In the genomic region with DNA sequence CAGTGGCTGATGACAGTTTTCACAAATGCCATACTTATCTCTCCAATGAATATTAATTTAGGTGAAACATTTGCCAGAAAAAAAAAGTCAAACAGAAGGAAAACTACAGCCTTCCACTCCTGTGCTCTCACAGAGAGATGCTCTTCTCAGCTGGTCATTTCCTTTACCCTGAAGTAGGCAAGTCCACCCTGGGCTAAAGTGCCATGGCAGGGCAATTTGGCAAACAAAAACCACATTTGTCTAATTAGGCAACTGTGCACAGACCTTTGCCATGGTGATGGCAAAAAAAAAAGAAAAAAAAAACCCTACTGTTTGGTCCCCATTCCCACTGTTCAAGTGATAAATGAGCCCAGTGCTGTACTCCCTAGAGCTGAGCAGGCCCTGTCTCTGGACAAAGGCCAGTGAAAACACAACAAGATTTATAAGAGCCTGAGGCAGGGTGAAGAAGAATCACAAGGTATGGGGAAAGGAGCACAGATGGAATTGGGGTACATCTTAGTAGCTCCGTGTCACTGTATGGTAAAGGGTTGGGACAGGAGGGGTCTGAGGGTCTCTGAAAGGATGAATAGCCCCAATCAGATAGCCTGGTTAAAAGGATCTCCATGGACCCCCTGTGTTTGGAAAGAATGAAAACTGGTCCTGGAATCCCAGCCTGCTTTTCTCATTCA, we compare ENCODE assay signal across 16 mouse cellular contexts.
DNase-seq lines count a peak whose midpoint lies in the region; ATAC-seq and TF ChIP-seq lines count a peak whose summit lies in the region.
"Had no signal": no experiment of that assay in that cellular context is flagged by ENCODE, and none has a peak within 500 bp of the region (broad histone marks: within the 10 kb centered on the region; RNA-seq: fewer than 3 reads in every experiment).

No protein-coding gene starts in this region.

- DNase-seq in stomach, postnatal 0 days (ENCODE audit: low spot score) = no peak
- no peak for DNase-seq in embryonic facial prominence, embryonic 10.5 days (ENCODE audit: low spot score)
- no peak for DNase-seq in adrenal gland, postnatal 25 days
- no peak for DNase-seq in c-Kit-positive CD71-positive TER-119-positive erythroid progenitor cells, embryonic 14.5 days (ENCODE audit: low spot score)
- DNase-seq in lung, adult 18-20 months = no peak
- DNase-seq: cerebellum, adult 9-10 months; gastrocnemius, postnatal 14 days; right cerebral cortex, postnatal 14 days had no signal

- peak; percentile 38; the same call in 1 of the 2 replicates for ATAC-seq in stomach, embryonic 14.5 days (ENCODE audit: insufficient number of reproducible peaks, insufficient read depth, low FRiP score, low read depth)
- ATAC-seq in stomach, postnatal 0 days (ENCODE audit: low FRiP score, low TSS enrichment) = no peak
- ATAC-seq in intestine, embryonic 15.5 days = peak; percentile 51; the same call in 1 of the 2 replicates
- ATAC-seq: midbrain, embryonic 16.5 days had no signal

- no peak for TF ChIP-seq EP300 in stomach, postnatal 0 days (optimal IDR thresholded peaks at IDR 0.05)

- H3K9ac ChIP-seq in stomach, embryonic 14.5 days (replicated peaks; ENCODE audit: low read depth, low read length) = no peak overlapping the region
- H3K9ac ChIP-seq in stomach, postnatal 0 days (ENCODE audit: low read length) = no peak overlapping the region
- H3K9ac ChIP-seq in intestine, embryonic 15.5 days = no peak overlapping the region
- H3K9ac ChIP-seq: limb, embryonic 13.5 days had no signal

- no peak for TF ChIP-seq CTCF in stomach, postnatal 0 days (IDR thresholded peaks at IDR 0.05; ENCODE audit: low read depth)

- H3K27me3 ChIP-seq in stomach, embryonic 14.5 days (ENCODE audit: control insufficient read depth, insufficient read depth, low read length) = no peaks in the 10 kb centered on the region
- no peaks in the 10 kb centered on the region for H3K27me3 ChIP-seq in stomach, postnatal 0 days (ENCODE audit: control insufficient read depth, insufficient read depth, low read length)
- H3K27me3 ChIP-seq in embryonic facial prominence, embryonic 10.5 days (replicated peaks; ENCODE audit: low read depth, poor library complexity, severe bottlenecking) = no peaks in the 10 kb centered on the region
- H3K27me3 ChIP-seq in intestine, embryonic 15.5 days (replicated peaks) = no peaks in the 10 kb centered on the region
- H3K27me3 ChIP-seq: CH12.LX; limb, embryonic 13.5 days had no signal

- 26% methylated on average over 1 of the region's 1 CpGs for WGBS in stomach, embryonic 14.5 days
- WGBS in stomach, postnatal 0 days = 42% methylated on average over 1 of the region's 1 CpGs
- 40% methylated on average over 1 of the region's 1 CpGs for WGBS in embryonic facial prominence, embryonic 10.5 days
- 32% methylated on average over 1 of the region's 1 CpGs for WGBS in intestine, embryonic 15.5 days

- no peak overlapping the region for H3K4me2 ChIP-seq in stomach, embryonic 14.5 days (replicated peaks; ENCODE audit: low read depth, low read length)
- no peak overlapping the region for H3K4me2 ChIP-seq in stomach, postnatal 0 days (replicated peaks; ENCODE audit: low read depth)
- no peak overlapping the region for H3K4me2 ChIP-seq in intestine, embryonic 15.5 days (replicated peaks)
- H3K4me2 ChIP-seq: limb, embryonic 13.5 days had no signal

- peak overlapping the region; percentile 40; the same call in 1 of the 2 replicates for H3K27ac ChIP-seq in stomach, embryonic 14.5 days (ENCODE audit: low read length)
- H3K27ac ChIP-seq in stomach, postnatal 0 days (replicated peaks) = no peak overlapping the region
- H3K27ac ChIP-seq in embryonic facial prominence, embryonic 10.5 days (replicated peaks) = peak overlapping the region; percentile 1; the same call in 1 of the 2 replicates
- H3K27ac ChIP-seq in intestine, embryonic 15.5 days = no peak overlapping the region
- H3K27ac ChIP-seq: heart, embryonic 10.5 days; left cerebral cortex, adult 2 months; limb, embryonic 13.5 days; macrophage had no signal

- peaks cover 11% of the 10 kb centered on the region for H3K4me1 ChIP-seq in stomach, embryonic 14.5 days (ENCODE audit: control insufficient read depth, insufficient read depth, low read length)
- H3K4me1 ChIP-seq in stomach, postnatal 0 days (replicated peaks; ENCODE audit: control insufficient read depth, insufficient read depth) = no peaks in the 10 kb centered on the region
- H3K4me1 ChIP-seq in embryonic facial prominence, embryonic 10.5 days = peaks cover 8% of the 10 kb centered on the region; the same call in 1 of the 2 replicates
- no peaks in the 10 kb centered on the region for H3K4me1 ChIP-seq in intestine, embryonic 15.5 days (replicated peaks)
- H3K4me1 ChIP-seq: heart, embryonic 10.5 days had no signal

- H3K9me3 ChIP-seq in stomach, embryonic 14.5 days (ENCODE audit: control insufficient read depth, low read depth, low read length) = no peaks in the 10 kb centered on the region
- H3K9me3 ChIP-seq in stomach, postnatal 0 days (ENCODE audit: control insufficient read depth, low read length) = no peaks in the 10 kb centered on the region
- H3K9me3 ChIP-seq in embryonic facial prominence, embryonic 10.5 days = no peaks in the 10 kb centered on the region
- no peaks in the 10 kb centered on the region for H3K9me3 ChIP-seq in intestine, embryonic 15.5 days
- H3K9me3 ChIP-seq: heart, embryonic 10.5 days; limb, embryonic 13.5 days had no signal

- no peak overlapping the region for H3K4me3 ChIP-seq in stomach, embryonic 14.5 days (ENCODE audit: low read depth, low read length)
- no peak overlapping the region for H3K4me3 ChIP-seq in stomach, postnatal 0 days (ENCODE audit: low read depth, low read length)
- H3K4me3 ChIP-seq in embryonic facial prominence, embryonic 10.5 days = no peak overlapping the region
- H3K4me3 ChIP-seq in intestine, embryonic 15.5 days (replicated peaks) = no peak overlapping the region
- H3K4me3 ChIP-seq: heart, embryonic 10.5 days; left cerebral cortex, adult 2 months; limb, embryonic 13.5 days had no signal

- no peaks in the 10 kb centered on the region for H3K36me3 ChIP-seq in stomach, embryonic 14.5 days (ENCODE audit: control insufficient read depth, insufficient read depth, low read length)
- H3K36me3 ChIP-seq in stomach, postnatal 0 days (ENCODE audit: control insufficient read depth, insufficient read depth, low read length) = no peaks in the 10 kb centered on the region
- no peaks in the 10 kb centered on the region for H3K36me3 ChIP-seq in embryonic facial prominence, embryonic 10.5 days (replicated peaks)
- no peaks in the 10 kb centered on the region for H3K36me3 ChIP-seq in intestine, embryonic 15.5 days
- H3K36me3 ChIP-seq: heart, embryonic 10.5 days; limb, embryonic 13.5 days had no signal

Comparison
In these comparisons a context has a peak if more than half of its experiments do, and no peak if none do; other contexts are left out.
1. H3K27ac ChIP-seq: peak in stomach, embryonic 14.5 days (single experiment) and embryonic facial prominence, embryonic 10.5 days (single experiment); none in stomach, postnatal 0 days (single experiment) and intestine, embryonic 15.5 days (single experiment).